Mouse (Mus musculus): Measurements from ENCODE around the gene Sp100. TPM values are rescaled to one million over a fixed set of nuclear protein-coding genes. Genes with fewer than 3 reads are reported as not detected.

Gene Sp100
- total RNA-seq, 2 experiments from 2014 or later, result 0.61 TPM; not detected in 1

- DNase-seq (ENCODE audit: extremely low spot score in 1 of 2, low spot score in 2 of 2), result no peak
Observed at GRCm38 (mm10) chr1:85693280-85693679, 43.5 kb downstream of the Sp100 start.

GRCm38 (mm10) chr1:85695646-85696045, 45.9 kb downstream of the Sp100 start:
- intact Hi-C loops (cut with DNase I), result no loop called here
- DNase-seq (ENCODE audit: extremely low spot score in 1 of 2, low spot score in 2 of 2), result no peak

More at GRCm38 (mm10) chr1:85693280-85693679, 43.5 kb downstream of the Sp100 start:
- intact Hi-C loops (cut with DNase I), result no loop called here

GRCm38 (mm10) chr1:85697721-85698493, 48.1 kb downstream of the Sp100 start:
- intact Hi-C loops (cut with DNase I), result no loop called here
- no peak for DNase-seq (ENCODE audit: extremely low spot score in 1 of 2, low spot score in 2 of 2)

- intact Hi-C loops (cut with DNase I), result no loop called here
- no peak for DNase-seq (ENCODE audit: extremely low spot score in 1 of 2, low spot score in 2 of 2)
Observed at GRCm38 (mm10) chr1:85702531-85702930, 52.7 kb downstream of the Sp100 start.

- intact Hi-C loops (cut with DNase I), result no loop called here
- peak; percentile 55 to 90 for DNase-seq (ENCODE audit: extremely low spot score in 1 of 2, low spot score in 2 of 2)
Observed at GRCm38 (mm10) chr1:85703245-85704186, 53.7 kb downstream of the Sp100 start.

- intact Hi-C loops (cut with DNase I), result no loop called here
- no peak for DNase-seq (ENCODE audit: extremely low spot score in 1 of 2, low spot score in 2 of 2)
Observed at GRCm38 (mm10) chr1:85705552-85705951, 55.8 kb downstream of the Sp100 start.

GRCm38 (mm10) chr1:85706754-85707153, 57.0 kb downstream of the Sp100 start:
- DNase-seq (ENCODE audit: extremely low spot score in 1 of 2, low spot score in 2 of 2), result no peak
- intact Hi-C loops (cut with DNase I), result no loop called here

GRCm38 (mm10) chr1:85714501-85714900, 64.7 kb downstream of the Sp100 start:
- DNase-seq (ENCODE audit: extremely low spot score in 1 of 2, low spot score in 2 of 2), result no peak
- intact Hi-C loops (cut with DNase I), result no loop called here

- DNase-seq (ENCODE audit: extremely low spot score in 1 of 2, low spot score in 2 of 2), result no peak
- intact Hi-C loops (cut with DNase I), result no loop called here
Observed at GRCm38 (mm10) chr1:85716447-85717027, 66.7 kb downstream of the Sp100 start.

- DNase-seq (ENCODE audit: extremely low spot score in 1 of 2, low spot score in 2 of 2), result no peak
- intact Hi-C loops (cut with DNase I), result no loop called here
Observed at GRCm38 (mm10) chr1:85719049-85719448, 69.3 kb downstream of the Sp100 start.

GRCm38 (mm10) chr1:85720220-85720893, 70.6 kb downstream of the Sp100 start:
- intact Hi-C loops (cut with DNase I), result no loop called here
- DNase-seq (ENCODE audit: extremely low spot score in 1 of 2, low spot score in 2 of 2), result no peak

- no peak for DNase-seq (ENCODE audit: extremely low spot score in 1 of 2, low spot score in 2 of 2)
- intact Hi-C loops (cut with DNase I), result no loop called here
Observed at GRCm38 (mm10) chr1:85730471-85730870, 80.7 kb downstream of the Sp100 start.

- no peak for DNase-seq (ENCODE audit: extremely low spot score in 1 of 2, low spot score in 2 of 2)
- intact Hi-C loops (cut with DNase I), result no loop called here
Observed at GRCm38 (mm10) chr1:85732581-85732980, 82.8 kb downstream of the Sp100 start.

- intact Hi-C loops (cut with DNase I), result no loop called here
Observed at GRCm38 (mm10) chr1:85734511-85734910, 84.7 kb downstream of the Sp100 start.

GRCm38 (mm10) chr1:85735463-85736123, 85.8 kb downstream of the Sp100 start:
- intact Hi-C loops (cut with DNase I), result no loop called here

More at GRCm38 (mm10) chr1:85734511-85734910, 84.7 kb downstream of the Sp100 start:
- no peak for DNase-seq (ENCODE audit: extremely low spot score in 1 of 2, low spot score in 2 of 2)

GRCm38 (mm10) chr1:85736355-85737184, 86.8 kb downstream of the Sp100 start:
- intact Hi-C loops (cut with DNase I), result no loop called here
- DNase-seq (ENCODE audit: extremely low spot score in 1 of 2, low spot score in 2 of 2), result peak; percentile 65 to 70

More at GRCm38 (mm10) chr1:85735463-85736123, 85.8 kb downstream of the Sp100 start:
- DNase-seq (ENCODE audit: extremely low spot score in 1 of 2, low spot score in 2 of 2), result peak in 1 of 2 experiments; percentile 53

GRCm38 (mm10) chr1:85739000-85739399, 89.2 kb downstream of the Sp100 start:
- intact Hi-C loops (cut with DNase I), result no loop called here
- no peak for DNase-seq (ENCODE audit: extremely low spot score in 1 of 2, low spot score in 2 of 2)

Data from left cerebral cortex, postnatal 10 days (tissue).